Mouse (Mus musculus) hindbrain, embryonic 13.5 days (tissue): ENCODE measurements at regions not wholly inside any gene's neighbourhood (a gene's known extent, or its start where the extent isn't known, plus 50 kb on each side); places are given as distances from the start of the nearest gene placed in this dataset.

Experiments used
- ATAC-seq: fragments of 200-750 bp; cut with Nextera tagmentation; 2 replicates; pipeline ENCODE4 v1.8.0; 2017; ENCODE audit warnings: moderate TSS enrichment; ENCODE audit not compliant: low FRiP score
- H3K27ac ChIP-seq: fragments of 300-500 bp; sonication (generic); 2 replicates; pipeline ENCODE4 v1.5.1; 2015; ENCODE audit warnings: inconsistent platforms, mild to moderate bottlenecking, moderate library complexity
- H3K27me3 ChIP-seq: fragments of 300-500 bp; sonication (generic); 2 replicates; pipeline ENCODE4 v1.6.1; 2015; ENCODE audit warnings: mild to moderate bottlenecking, inconsistent platforms
- H3K36me3 ChIP-seq: fragments of 300-500 bp; sonication (generic); 2 replicates; pipeline ENCODE4 v1.6.1; 2015; ENCODE audit warnings: mild to moderate bottlenecking, inconsistent platforms
- H3K4me1 ChIP-seq: fragments of 300-500 bp; sonication (generic); replicated peaks from 2 replicates; pipeline ENCODE4 v1.6.1; 2015; ENCODE audit warnings: inconsistent platforms
- H3K4me2 ChIP-seq: fragments of 300-500 bp; sonication (generic); 2 replicates; pipeline ENCODE4 v1.6.1; 2015; ENCODE audit warnings: inconsistent platforms, mild to moderate bottlenecking, moderate library complexity
- H3K4me3 ChIP-seq: fragments of 300-500 bp; sonication (generic); 2 replicates; pipeline ENCODE4 v1.5.1; 2015; ENCODE audit warnings: mild to moderate bottlenecking, inconsistent platforms
- H3K9ac ChIP-seq: fragments of 300-500 bp; sonication (generic); 2 replicates; pipeline ENCODE4 v1.6.1; 2015; ENCODE audit warnings: mild to moderate bottlenecking, inconsistent platforms
- H3K9me3 ChIP-seq: fragments of 300-500 bp; sonication (generic); 2 replicates; pipeline ENCODE4 v1.6.1; 2016; ENCODE audit warnings: inconsistent platforms
- WGBS: fragments of 180-500 bp; shearing (Covaris S2); methylation state at CpG from one replicate; pipeline ENCODE4 v1.1.7; 2015; 5-methylcytosine and 5-hydroxymethylcytosine counted together

DNA sequence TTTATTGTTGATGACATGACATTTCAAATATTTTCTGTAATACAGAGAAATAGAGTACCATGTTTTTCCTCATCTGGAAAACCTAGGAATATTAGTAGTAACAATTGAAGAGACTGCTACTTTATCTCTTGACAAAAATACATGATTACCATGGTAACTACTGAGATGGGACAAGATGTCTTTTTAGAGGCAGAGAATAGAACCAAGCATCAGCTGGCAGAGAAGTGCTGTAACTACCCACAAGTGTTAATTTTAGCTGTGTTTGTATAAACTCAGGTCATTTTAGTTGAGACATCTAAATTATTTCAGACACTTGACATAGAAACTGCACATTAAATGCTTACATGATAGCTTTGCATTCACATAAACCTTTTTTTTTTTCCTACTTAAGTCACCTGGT, 166.1 kb upstream of the Cttnbp2 start:
- Histone ChIP-seq H3K27me3 (no peaks in the 10 kb centered on the region), H3K9me3 (no peaks in the 10 kb centered on the region)
- no peak for ATAC-seq

DNA sequence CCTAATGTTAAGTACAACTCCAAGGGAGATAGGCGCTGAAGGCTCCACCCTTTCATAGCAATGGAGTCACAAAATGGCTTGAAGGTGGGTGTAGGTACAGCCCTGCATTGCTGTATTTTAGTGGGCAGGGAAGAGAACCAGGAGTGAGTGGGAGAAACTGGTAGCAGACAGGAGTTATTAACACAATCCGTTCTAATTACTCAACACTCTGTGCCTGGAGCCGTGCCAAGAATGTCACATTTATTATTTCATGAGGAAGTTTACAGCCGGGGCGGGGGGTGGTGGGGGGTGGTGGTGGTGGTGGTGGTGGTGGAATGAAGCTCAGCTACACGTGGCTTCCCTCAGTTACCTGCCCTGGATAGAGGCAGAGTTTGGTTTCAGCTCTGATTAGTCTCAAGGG, 166.3 kb upstream of the Lsm8 start:
- no peak; the same call in 1 of the 2 replicates for ATAC-seq
- WGBS, result 64% methylated on average over 6 of the region's 6 CpGs
- H3K27me3 ChIP-seq, result no peaks in the 10 kb centered on the region

More for the DNA sequence above, 166.1 kb upstream of the Cttnbp2 start:
- Histone ChIP-seq H3K4me2 (no peak overlapping the region), H3K4me1 (0 out of 2 replicates have a peak, but pooled peaks cover 2% of the 10 kb centered on the region), H3K27ac (no peak overlapping the region), H3K9ac (no peak overlapping the region), H3K36me3 (no peaks in the 10 kb centered on the region), H3K4me3 (no peak overlapping the region)

DNA sequence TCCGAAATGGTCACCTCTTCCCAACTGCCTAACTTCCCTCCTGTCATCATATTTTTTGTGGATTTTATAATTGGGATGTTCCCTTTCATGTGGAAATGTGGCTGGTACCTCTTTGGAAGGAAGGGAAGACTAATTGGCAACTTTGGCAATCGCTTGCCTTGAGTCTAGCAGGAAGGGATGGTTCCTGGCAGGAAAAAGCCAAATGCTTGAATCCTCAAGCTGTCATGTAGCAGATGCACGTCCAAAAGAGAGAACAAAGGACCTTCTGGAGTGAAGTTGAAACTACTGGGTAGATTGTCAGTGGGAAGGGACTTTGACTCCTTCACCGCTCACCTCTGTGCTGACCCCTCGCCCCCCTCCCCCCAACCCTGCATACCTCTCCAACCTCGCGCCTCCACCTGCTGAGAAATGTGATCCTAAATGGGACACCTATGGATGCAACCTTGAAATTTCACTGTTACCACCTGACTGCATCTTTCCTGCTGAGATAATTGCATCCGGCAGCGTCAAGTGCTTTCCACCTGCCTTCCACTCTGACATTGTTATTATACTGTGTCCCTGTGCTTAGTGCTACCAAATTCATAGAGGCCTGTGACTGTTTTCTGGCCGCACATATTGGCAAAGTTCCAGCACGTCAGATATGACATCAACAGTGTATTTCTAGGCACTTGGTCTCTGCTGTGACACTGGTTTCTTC, 159.6 kb upstream of the Lsm8 start:
- no peak overlapping the region for H3K4me3 ChIP-seq
- no peak overlapping the region for H3K27ac ChIP-seq
- no peaks in the 10 kb centered on the region; the same call in 1 of the 2 replicates for H3K4me1 ChIP-seq
- no peak overlapping the region for H3K9ac ChIP-seq
- H3K4me2 ChIP-seq, result no peak overlapping the region
- WGBS, result 46% methylated on average over 11 of the region's 11 CpGs
- no peak for ATAC-seq
- no peaks in the 10 kb centered on the region for H3K27me3 ChIP-seq
- no peaks in the 10 kb centered on the region for H3K36me3 ChIP-seq
- no peaks in the 10 kb centered on the region for H3K9me3 ChIP-seq

More for the DNA sequence above, 166.3 kb upstream of the Lsm8 start:
- Histone ChIP-seq H3K36me3 (no peaks in the 10 kb centered on the region), H3K4me2 (no peak overlapping the region), H3K27ac (no peak overlapping the region), H3K9ac (no peak overlapping the region), H3K4me3 (no peak overlapping the region), H3K4me1 (0 out of 2 replicates have a peak, but pooled peaks cover 2% of the 10 kb centered on the region), H3K9me3 (no peaks in the 10 kb centered on the region)

DNA sequence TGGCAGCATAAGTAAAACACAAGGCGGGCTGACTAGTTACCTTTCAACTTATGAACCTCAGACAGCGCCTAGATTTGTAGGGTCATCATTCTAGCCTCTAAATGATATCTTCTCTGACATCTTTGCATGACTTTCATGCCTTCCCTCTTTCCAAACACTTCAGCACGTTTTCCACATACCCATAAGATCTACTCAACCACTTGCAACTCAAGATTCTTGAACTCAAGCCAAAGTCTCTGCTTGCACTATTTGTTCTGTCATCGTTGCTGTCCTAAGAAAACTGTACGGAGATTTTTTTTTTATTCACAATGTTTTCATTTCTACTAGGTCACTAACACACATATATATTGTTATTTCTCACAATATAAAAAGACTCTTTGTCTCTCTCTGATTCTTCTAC, 150.8 kb upstream of the Lsm8 start:
- Histone ChIP-seq H3K27ac (no peak overlapping the region), H3K4me1 (no peaks in the 10 kb centered on the region; the same call in none of the 2 replicates), H3K36me3 (no peaks in the 10 kb centered on the region), H3K9me3 (no peaks in the 10 kb centered on the region), H3K27me3 (no peaks in the 10 kb centered on the region), H3K9ac (no peak overlapping the region), H3K4me3 (no peak overlapping the region), H3K4me2 (no peak overlapping the region)
- 82% methylated on average over 5 of the region's 5 CpGs for WGBS
- no peak for ATAC-seq

DNA sequence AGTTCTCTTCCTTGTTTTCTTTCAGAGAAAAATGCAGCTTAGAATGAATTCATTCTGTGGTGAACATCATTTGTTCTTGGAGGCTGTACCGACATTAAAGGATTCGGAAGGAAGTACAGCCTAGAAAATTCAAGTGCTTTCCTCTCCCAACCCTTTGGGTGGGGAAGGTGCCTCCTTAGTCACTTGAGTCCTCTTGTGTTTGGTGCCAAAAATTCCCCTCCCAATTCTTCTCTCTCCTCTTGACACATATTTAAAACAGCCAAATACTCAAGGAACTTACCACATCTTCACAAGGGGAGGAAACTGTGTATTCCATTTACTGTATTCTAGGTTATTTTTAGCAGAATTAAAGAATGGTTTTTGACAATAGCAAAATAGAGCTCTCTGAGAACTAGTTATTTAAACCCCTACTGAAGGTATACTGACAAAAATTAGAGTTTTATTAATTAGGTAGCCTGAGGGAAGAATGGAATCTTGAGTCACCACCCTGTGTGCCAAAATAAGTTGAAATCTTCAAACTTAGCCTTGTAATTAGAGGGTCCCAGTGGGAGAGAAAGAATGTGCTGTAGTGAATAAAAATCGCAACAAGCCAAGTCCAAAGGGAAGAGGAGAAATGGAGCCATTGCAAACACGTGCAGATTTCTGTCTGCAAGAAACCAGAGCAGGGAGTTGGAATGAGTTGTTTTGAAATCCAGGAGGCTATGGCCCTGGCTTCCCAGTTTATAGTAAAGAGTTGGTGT, 149.2 kb upstream of the Lsm8 start:
- Histone ChIP-seq H3K4me1 (no peaks in the 10 kb centered on the region; the same call in none of the 2 replicates), H3K4me3 (no peak overlapping the region), H3K36me3 (no peaks in the 10 kb centered on the region), H3K4me2 (no peak overlapping the region), H3K9me3 (no peaks in the 10 kb centered on the region), H3K27me3 (no peaks in the 10 kb centered on the region), H3K9ac (no peak overlapping the region), H3K27ac (no peak overlapping the region)
- no peak for ATAC-seq
- 51% methylated on average over 4 of the region's 4 CpGs for WGBS

DNA sequence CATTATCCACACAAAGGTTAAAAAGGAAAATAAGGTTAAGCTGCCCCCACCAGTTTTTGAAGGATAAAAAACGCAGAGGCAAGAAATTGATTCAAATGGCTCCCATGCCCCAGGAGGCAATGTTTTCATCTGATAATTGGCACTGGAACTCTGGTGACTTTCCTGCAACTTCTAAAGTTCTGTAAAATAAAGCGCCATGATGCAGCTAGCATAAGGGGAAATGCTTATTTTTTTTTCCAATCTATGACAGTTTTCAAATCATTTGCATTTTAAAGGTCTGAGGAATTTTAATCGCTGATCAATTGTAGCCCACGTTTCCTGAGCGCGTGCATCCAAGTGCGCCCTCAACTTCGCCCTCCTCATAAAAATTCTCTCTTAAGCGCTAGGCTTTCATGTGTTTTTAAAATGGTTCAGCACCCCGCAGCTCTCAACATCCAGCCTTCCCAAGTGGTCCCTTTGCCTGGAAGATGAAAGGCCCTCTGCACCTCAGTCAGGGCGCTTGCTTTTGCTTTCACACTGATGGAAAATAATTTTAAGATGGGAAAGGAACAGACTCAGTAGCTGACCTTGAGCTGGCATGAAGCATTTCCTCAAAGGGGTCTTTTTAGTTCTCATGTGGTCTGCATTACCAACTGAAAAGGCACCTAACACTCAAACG, 148.5 kb upstream of the Lsm8 start:
- Histone ChIP-seq H3K27me3 (no peaks in the 10 kb centered on the region), H3K4me1 (no peaks in the 10 kb centered on the region; the same call in none of the 2 replicates), H3K36me3 (no peaks in the 10 kb centered on the region), H3K27ac (no peak overlapping the region), H3K9me3 (no peaks in the 10 kb centered on the region), H3K4me2 (no peak overlapping the region), H3K9ac (no peak overlapping the region), H3K4me3 (no peak overlapping the region)
- 19% methylated on average over 12 of the region's 12 CpGs for WGBS
- ATAC-seq, result no peak

DNA sequence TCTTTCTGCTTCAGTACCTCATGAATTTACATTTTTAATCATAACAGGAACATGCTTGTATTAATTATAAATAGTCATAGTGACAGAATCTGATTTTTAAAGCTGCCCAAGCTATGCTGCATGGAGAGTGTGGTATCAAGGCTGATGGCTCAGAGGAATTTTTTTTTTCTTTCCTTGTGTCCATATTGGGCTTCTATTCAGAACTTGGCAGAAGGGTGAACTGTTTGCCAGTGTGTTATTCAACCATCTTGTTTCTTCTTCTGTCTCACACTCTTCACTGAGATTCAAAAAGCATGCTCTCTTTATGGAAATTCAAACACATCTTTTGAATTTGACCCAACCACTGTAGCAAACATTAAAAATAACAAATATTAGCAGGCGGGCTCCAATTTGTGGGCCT, 137.6 kb upstream of the Lsm8 start:
- no peak overlapping the region for H3K9ac ChIP-seq
- H3K9me3 ChIP-seq, result no peaks in the 10 kb centered on the region
- H3K36me3 ChIP-seq, result no peaks in the 10 kb centered on the region
- no peak overlapping the region for H3K27ac ChIP-seq
- H3K27me3 ChIP-seq, result no peaks in the 10 kb centered on the region
- H3K4me3 ChIP-seq, result no peak overlapping the region
- H3K4me1 ChIP-seq, result no peaks in the 10 kb centered on the region
- no peak overlapping the region for H3K4me2 ChIP-seq
- 88% methylated on average over 1 of the region's 1 CpGs for WGBS
- ATAC-seq, result no peak

DNA sequence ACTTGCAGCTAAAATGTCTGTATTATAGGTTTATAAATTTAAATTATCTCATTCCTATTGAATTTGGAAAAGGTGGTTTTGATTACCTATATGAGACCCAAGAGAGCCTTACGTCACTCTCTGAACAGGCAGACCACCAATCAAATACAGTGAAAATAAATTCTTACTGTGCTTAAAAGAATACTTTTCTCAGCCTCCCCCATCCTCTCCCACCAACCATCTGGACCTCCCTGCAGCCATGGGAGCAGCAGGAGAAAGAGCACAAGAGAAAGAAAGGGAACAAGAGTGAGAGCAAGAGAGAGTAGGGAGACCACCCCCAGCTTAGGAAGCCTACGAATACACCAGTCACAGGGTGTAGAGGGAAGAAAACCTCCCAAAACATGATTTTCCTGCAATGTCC, 99.5 kb upstream of the Lsm8 start:
- H3K27ac ChIP-seq, result no peak overlapping the region
- WGBS, result 79% methylated on average over 2 of the region's 2 CpGs
- H3K4me3 ChIP-seq, result no peak overlapping the region
- no peaks in the 10 kb centered on the region for H3K36me3 ChIP-seq
- no peak overlapping the region for H3K9ac ChIP-seq
- no peaks in the 10 kb centered on the region for H3K4me1 ChIP-seq
- no peak overlapping the region for H3K4me2 ChIP-seq
- no peak for ATAC-seq
- no peaks in the 10 kb centered on the region for H3K27me3 ChIP-seq
- H3K9me3 ChIP-seq, result peaks cover 3% of the 10 kb centered on the region; the same call in 1 of the 2 replicates

DNA sequence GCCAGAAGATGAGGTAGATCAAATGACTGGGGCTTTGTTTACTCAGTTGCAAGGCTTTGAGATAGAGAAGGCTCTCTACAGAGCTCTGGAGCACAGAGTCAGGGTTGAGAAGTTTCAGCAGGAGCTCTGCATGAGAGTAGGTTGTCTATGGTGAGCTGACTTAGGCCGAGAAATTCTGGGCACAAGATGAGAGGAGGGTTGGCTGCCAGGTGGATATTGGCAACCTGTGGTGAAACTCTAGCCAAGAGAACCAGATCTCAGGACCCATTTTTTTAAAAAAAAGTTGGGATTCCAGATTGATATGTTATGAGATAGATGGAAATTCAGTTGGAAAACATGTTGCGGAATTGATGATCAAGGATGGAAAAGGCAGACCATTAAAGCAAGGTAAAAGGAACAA, 83.8 kb upstream of the Lsm8 start:
- H3K4me3 ChIP-seq, result no peak overlapping the region
- no peak overlapping the region for H3K27ac ChIP-seq
- H3K27me3 ChIP-seq, result no peaks in the 10 kb centered on the region
- no peak for ATAC-seq
- no peak overlapping the region for H3K9ac ChIP-seq
- no peaks in the 10 kb centered on the region for H3K9me3 ChIP-seq
- no peak overlapping the region for H3K4me2 ChIP-seq
- no peaks in the 10 kb centered on the region for H3K4me1 ChIP-seq
- WGBS, result 93% methylated on average over 2 of the region's 2 CpGs
- no peaks in the 10 kb centered on the region for H3K36me3 ChIP-seq

DNA sequence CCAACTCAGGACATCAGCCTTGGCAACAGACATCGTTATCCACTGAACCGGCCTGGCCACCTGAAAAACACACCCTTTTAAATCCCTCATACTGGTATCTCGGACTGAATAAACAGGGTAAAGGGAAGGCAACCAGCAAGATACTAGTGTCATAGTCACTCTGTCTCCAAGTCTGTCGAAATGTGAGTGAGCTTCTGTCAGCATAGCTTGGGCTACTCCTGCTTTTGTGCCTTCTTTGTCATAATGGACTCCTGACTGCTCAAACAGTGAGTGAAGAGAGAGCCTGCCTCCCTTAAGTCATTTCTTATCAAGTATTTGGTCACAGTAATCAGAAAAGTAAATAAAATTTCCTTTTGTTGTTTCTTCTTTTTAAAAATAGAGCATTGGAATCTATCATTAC, 53.0 kb upstream of the Lsm8 start:
- Histone ChIP-seq H3K9me3 (no peaks in the 10 kb centered on the region), H3K4me3 (no peak overlapping the region), H3K9ac (no peak overlapping the region), H3K36me3 (no peaks in the 10 kb centered on the region), H3K27me3 (no peaks in the 10 kb centered on the region), H3K4me1 (no peaks in the 10 kb centered on the region), H3K4me2 (no peak overlapping the region), H3K27ac (peak overlapping the region; percentile 45)
- ATAC-seq, result peak; percentile 68; the same call in 1 of the 2 replicates
- 53% methylated on average over 4 of the region's 4 CpGs for WGBS

DNA sequence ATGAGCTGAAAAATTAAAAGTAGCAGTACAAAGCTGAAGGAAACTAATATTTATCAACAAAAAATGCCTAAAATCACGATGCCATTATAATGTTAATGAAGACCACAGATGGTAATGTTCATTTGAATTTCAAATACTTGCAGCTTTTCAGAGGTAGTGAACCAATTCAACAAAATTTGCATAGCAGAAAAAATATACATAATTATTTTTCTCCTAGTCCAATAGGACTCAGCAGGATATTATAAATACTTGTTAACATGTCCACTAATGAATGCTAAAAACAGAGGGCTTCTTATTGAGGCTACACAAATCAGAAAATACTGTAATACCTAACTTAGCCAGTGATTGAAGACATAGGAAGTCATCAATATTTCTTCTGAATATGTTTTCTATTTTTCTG, 52.5 kb upstream of the Lsm8 start:
- Histone ChIP-seq H3K4me1 (no peaks in the 10 kb centered on the region), H3K27me3 (no peaks in the 10 kb centered on the region), H3K4me2 (no peak overlapping the region), H3K36me3 (no peaks in the 10 kb centered on the region), H3K27ac (no peak overlapping the region), H3K9me3 (no peaks in the 10 kb centered on the region), H3K4me3 (no peak overlapping the region), H3K9ac (no peak overlapping the region)
- WGBS, result 14% methylated on average over 1 of the region's 1 CpGs
- peak; percentile 32; the same call in 1 of the 2 replicates for ATAC-seq

DNA sequence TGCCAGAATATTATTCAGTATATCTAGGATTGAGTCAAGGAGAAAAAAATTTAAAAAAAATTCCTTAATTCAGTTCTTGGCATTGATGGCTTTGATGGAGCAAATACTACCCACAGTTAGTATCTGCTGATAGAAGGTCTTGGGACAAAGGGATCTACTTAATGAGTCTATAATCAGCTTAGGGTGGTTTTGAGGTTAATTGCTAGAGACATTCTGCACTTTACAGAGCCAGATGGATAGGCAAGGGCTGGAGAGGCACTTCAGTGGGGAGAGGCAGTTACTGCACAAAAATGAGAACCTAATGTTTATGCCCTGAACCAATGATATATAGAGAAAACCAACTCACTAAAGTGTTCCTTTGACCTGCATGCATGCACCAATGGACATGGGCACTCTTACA, 51.8 kb upstream of the Lsm8 start:
- Histone ChIP-seq H3K27me3 (no peaks in the 10 kb centered on the region), H3K36me3 (no peaks in the 10 kb centered on the region), H3K9ac (no peak overlapping the region), H3K4me3 (no peak overlapping the region), H3K4me1 (no peaks in the 10 kb centered on the region), H3K4me2 (no peak overlapping the region), H3K9me3 (no peaks in the 10 kb centered on the region), H3K27ac (no peak overlapping the region)
- ATAC-seq, result peak; percentile 46; the same call in 1 of the 2 replicates
